Mouse (Mus musculus) embryonic facial prominence, embryonic 13.5 days (tissue): ENCODE data around the gene Rxfp4. TPM values are rescaled to one million over a fixed set of nuclear protein-coding genes. Genes with fewer than 3 reads are reported as not detected.

Experiments
- ATAC-seq: fragments of 200-750 bp; cut with Nextera tagmentation; 2 replicates; pipeline ENCODE4 v1.8.0; 2017; ENCODE audit warnings: low read depth; ENCODE audit not compliant: insufficient number of reproducible peaks, insufficient read depth, low FRiP score, low TSS enrichment
- H3K27ac ChIP-seq: fragments of 300-500 bp; sonication (generic); 2 replicates; pipeline ENCODE4 v1.5.1; 2015; ENCODE audit warnings: moderate library complexity, mild to moderate bottlenecking, inconsistent platforms
- H3K27me3 ChIP-seq: fragments of 300-500 bp; sonication (generic); 2 replicates; pipeline ENCODE4 v1.6.1; 2015; ENCODE audit warnings: mild to moderate bottlenecking, inconsistent platforms
- H3K36me3 ChIP-seq: fragments of 300-500 bp; sonication (generic); 2 replicates; pipeline ENCODE4 v1.6.1; 2015; ENCODE audit warnings: mild to moderate bottlenecking, inconsistent platforms
- H3K4me1 ChIP-seq: fragments of 300-500 bp; sonication (generic); 2 replicates; pipeline ENCODE4 v1.6.1; 2015; ENCODE audit warnings: inconsistent platforms
- H3K4me2 ChIP-seq: fragments of 300-500 bp; sonication (generic); 2 replicates; pipeline ENCODE4 v1.6.1; 2015; ENCODE audit warnings: moderate library complexity, mild to moderate bottlenecking, inconsistent platforms
- H3K4me3 ChIP-seq: fragments of 300-500 bp; sonication (generic); 2 replicates; pipeline ENCODE4 v1.5.1; 2015; ENCODE audit warnings: mild to moderate bottlenecking, inconsistent platforms
- H3K9ac ChIP-seq: fragments of 300-500 bp; sonication (generic); 2 replicates; pipeline ENCODE4 v1.6.1; 2015; ENCODE audit warnings: mild to moderate bottlenecking, inconsistent platforms
- H3K9me3 ChIP-seq: fragments of 300-500 bp; sonication (generic); 2 replicates; pipeline ENCODE4 v1.6.1; 2016; ENCODE audit warnings: inconsistent platforms
- WGBS: fragments of 180-500 bp; shearing (Covaris S2); methylation state at CpG from one replicate; pipeline ENCODE4 v1.1.7; 2015; ENCODE audit warnings: mixed read lengths; 5-methylcytosine and 5-hydroxymethylcytosine counted together
- polyA plus RNA-seq: library from polyadenylated mRNA; unstranded; fragments of >200 nt; fragmentation: Nextera tagmentation; extraction: Ambion mirVana; gene quantifications from 2 replicates; pipeline ENCODE4 v1.2.1, GENCODE M21; 2015

Rxfp4 gene
- polyA plus RNA-seq, 1 experiment from 2014 or later: not detected

DNA sequence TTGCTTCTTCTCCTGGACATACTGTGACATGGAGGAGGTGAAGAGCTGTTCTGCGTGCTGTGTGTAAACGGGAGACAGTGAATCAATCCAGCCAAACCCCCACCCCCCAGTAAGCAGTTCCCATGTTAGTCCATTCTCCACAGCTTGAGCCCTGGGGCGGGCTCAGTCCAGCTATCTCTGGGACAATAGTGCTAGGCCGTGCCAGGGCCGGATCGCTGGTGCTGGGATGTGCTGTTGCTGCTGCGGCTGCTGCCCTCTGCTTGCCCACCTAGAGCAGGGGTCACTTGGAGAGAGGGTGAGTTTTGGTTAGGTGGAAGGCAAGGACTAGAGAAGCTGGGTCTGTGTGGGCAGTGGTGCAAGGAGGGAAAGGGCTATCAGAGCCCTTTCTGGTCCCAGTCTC is 26.6 kb downstream of the Rxfp4 start:
- H3K27me3 ChIP-seq: no peaks in the 10 kb centered on the region
- ATAC-seq: no peak
- peaks cover 50% of the 10 kb centered on the region for H3K36me3 ChIP-seq
- WGBS: 79% methylated on average over 7 of the region's 7 CpGs
- no peaks in the 10 kb centered on the region for H3K9me3 ChIP-seq
- H3K4me1 ChIP-seq: peaks cover 40% of the 10 kb centered on the region
- 0 out of 2 replicates have a peak overlapping the region, but pooled peaks have one; percentile 37 for H3K9ac ChIP-seq
- peak overlapping the region; percentile 12; the same call in 1 of the 2 replicates for H3K27ac ChIP-seq
- no peak overlapping the region for H3K4me2 ChIP-seq
- no peak overlapping the region for H3K4me3 ChIP-seq

DNA sequence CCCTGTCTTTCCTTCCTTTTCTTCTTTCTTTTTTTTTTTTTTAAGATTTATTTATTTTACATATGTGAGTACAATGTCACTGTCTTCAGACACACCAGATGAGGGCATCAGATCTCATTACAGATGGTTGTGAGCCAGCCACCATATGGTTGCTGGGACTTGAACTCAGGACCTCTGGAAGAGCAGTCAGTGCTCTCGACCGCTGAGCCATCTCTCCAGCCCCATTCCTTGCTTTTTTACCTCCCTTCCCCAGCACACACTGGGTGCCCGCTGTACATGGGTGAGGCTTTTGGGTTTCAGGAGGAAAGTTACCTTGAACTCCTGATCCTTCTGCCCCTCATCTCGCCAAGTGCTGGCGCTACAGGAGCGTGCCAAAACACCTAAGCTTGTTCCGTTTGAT is 27.4 kb downstream of the Rxfp4 start:
- Histone ChIP-seq H3K9ac (peak overlapping the region; percentile 97; the same call in 1 of the 2 replicates), H3K27ac (no peak overlapping the region), H3K4me3 (no peak overlapping the region), H3K4me1 (peaks cover 43% of the 10 kb centered on the region), H3K27me3 (no peaks in the 10 kb centered on the region), H3K36me3 (peaks cover 42% of the 10 kb centered on the region), H3K4me2 (no peak overlapping the region), H3K9me3 (no peaks in the 10 kb centered on the region)
- WGBS: 93% methylated on average over 7 of the region's 7 CpGs
- no peak for ATAC-seq

- peak overlapping the region; percentile 97 for H3K9ac ChIP-seq
- peaks cover 36% of the 10 kb centered on the region for H3K36me3 ChIP-seq
- peaks cover 48% of the 10 kb centered on the region for H3K4me1 ChIP-seq
- H3K27me3 ChIP-seq: no peaks in the 10 kb centered on the region
- WGBS: 55% methylated on average over 2 of the region's 2 CpGs
- no peak for ATAC-seq
- H3K4me3 ChIP-seq: peak overlapping the region; percentile 96
- H3K4me2 ChIP-seq: peak overlapping the region; percentile 91
- peak overlapping the region; percentile 57 for H3K27ac ChIP-seq
- H3K9me3 ChIP-seq: no peaks in the 10 kb centered on the region
Measured at GRCm38 (mm10) chr3:88624951-88625350, 28.0 kb downstream of the Rxfp4 start.

DNA sequence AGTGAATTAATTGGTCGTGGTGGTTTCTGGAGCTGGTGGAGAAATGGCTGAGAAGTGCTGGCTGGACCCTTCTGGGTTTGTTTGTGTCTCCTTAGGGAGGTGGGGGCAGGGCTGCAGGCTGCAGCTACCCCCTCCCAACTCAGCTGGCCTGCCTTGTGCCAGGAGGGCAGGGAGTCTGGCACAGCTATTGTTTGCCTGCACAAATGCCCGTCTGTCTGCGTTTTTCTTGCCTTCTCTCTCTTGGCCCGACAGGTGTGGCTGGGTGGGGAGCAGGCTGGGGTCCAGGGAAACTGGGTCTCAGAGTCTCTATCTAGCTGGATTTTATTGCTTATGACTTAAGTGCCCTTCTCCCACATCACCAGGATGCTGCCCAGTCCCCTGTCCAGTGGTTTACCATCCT is 28.6 kb downstream of the Rxfp4 start:
- H3K36me3 ChIP-seq: peaks cover 30% of the 10 kb centered on the region
- H3K9ac ChIP-seq: peak overlapping the region; percentile 97
- no peaks in the 10 kb centered on the region for H3K9me3 ChIP-seq
- no peaks in the 10 kb centered on the region for H3K27me3 ChIP-seq
- peaks cover 53% of the 10 kb centered on the region for H3K4me1 ChIP-seq
- WGBS: 44% methylated on average over 4 of the region's 4 CpGs
- H3K27ac ChIP-seq: peak overlapping the region; percentile 57
- H3K4me3 ChIP-seq: peak overlapping the region; percentile 96
- ATAC-seq: no peak
- H3K4me2 ChIP-seq: peak overlapping the region; percentile 91

GRCm38 (mm10) chr3:88623346-88624135 is 29.4 kb downstream of the Rxfp4 start:
- Histone ChIP-seq H3K27me3 (no peaks in the 10 kb centered on the region), H3K9me3 (no peaks in the 10 kb centered on the region), H3K36me3 (peaks cover 23% of the 10 kb centered on the region), H3K4me3 (peak overlapping the region; percentile 96), H3K4me1 (peaks cover 53% of the 10 kb centered on the region), H3K4me2 (peak overlapping the region; percentile 91), H3K9ac (peak overlapping the region; percentile 97), H3K27ac (peak overlapping the region; percentile 98)
- no peak for ATAC-seq
- 3% methylated on average over 15 of the region's 15 CpGs for WGBS

GRCm38 (mm10) chr3:88622941-88623345 is 30.0 kb downstream of the Rxfp4 start:
- Histone ChIP-seq H3K4me2 (peak overlapping the region; percentile 91), H3K9me3 (no peaks in the 10 kb centered on the region), H3K4me1 (peaks cover 56% of the 10 kb centered on the region), H3K27ac (peak overlapping the region; percentile 98), H3K4me3 (peak overlapping the region; percentile 96), H3K27me3 (no peaks in the 10 kb centered on the region), H3K9ac (peak overlapping the region; percentile 97), H3K36me3 (peaks cover 21% of the 10 kb centered on the region)
- ATAC-seq: no peak
- 0% methylated on average over 6 of the region's 6 CpGs for WGBS

- H3K9me3 ChIP-seq: no peaks in the 10 kb centered on the region
- H3K27me3 ChIP-seq: no peaks in the 10 kb centered on the region
- H3K36me3 ChIP-seq: peaks cover 21% of the 10 kb centered on the region
- H3K9ac ChIP-seq: peak overlapping the region; percentile 97
- H3K27ac ChIP-seq: peak overlapping the region; percentile 98
- peak overlapping the region; percentile 91 for H3K4me2 ChIP-seq
- WGBS: under 1% methylated on average over 24 of the region's 24 CpGs
- peak overlapping the region; percentile 96 for H3K4me3 ChIP-seq
- ATAC-seq: no peak
- H3K4me1 ChIP-seq: peaks cover 53% of the 10 kb centered on the region
Measured at GRCm38 (mm10) chr3:88622113-88622940, 30.6 kb downstream of the Rxfp4 start.

GRCm38 (mm10) chr3:88621537-88622112 is 31.3 kb downstream of the Rxfp4 start:
- Histone ChIP-seq H3K9ac (peak overlapping the region; percentile 97), H3K9me3 (no peaks in the 10 kb centered on the region), H3K4me1 (peaks cover 52% of the 10 kb centered on the region), H3K4me3 (peak overlapping the region; percentile 96), H3K4me2 (peak overlapping the region; percentile 91), H3K36me3 (peaks cover 17% of the 10 kb centered on the region), H3K27me3 (no peaks in the 10 kb centered on the region), H3K27ac (peak overlapping the region; percentile 98)
- ATAC-seq: no peak; the same call in none of the 2 replicates
- WGBS: 0% methylated on average over 36 of the region's 36 CpGs

- H3K4me3 ChIP-seq: peak overlapping the region; percentile 96
- WGBS: under 1% methylated on average over 63 of the region's 64 CpGs
- H3K9me3 ChIP-seq: no peaks in the 10 kb centered on the region
- peak; percentile 41 for ATAC-seq
- peaks cover 12% of the 10 kb centered on the region; the same call in 1 of the 2 replicates for H3K36me3 ChIP-seq
- peak overlapping the region; percentile 98 for H3K27ac ChIP-seq
- peaks cover 52% of the 10 kb centered on the region for H3K4me1 ChIP-seq
- H3K27me3 ChIP-seq: no peaks in the 10 kb centered on the region
- H3K4me2 ChIP-seq: peak overlapping the region; percentile 91
- H3K9ac ChIP-seq: peak overlapping the region; percentile 97
Measured at GRCm38 (mm10) chr3:88620992-88621536, 31.9 kb downstream of the Rxfp4 start.

DNA sequence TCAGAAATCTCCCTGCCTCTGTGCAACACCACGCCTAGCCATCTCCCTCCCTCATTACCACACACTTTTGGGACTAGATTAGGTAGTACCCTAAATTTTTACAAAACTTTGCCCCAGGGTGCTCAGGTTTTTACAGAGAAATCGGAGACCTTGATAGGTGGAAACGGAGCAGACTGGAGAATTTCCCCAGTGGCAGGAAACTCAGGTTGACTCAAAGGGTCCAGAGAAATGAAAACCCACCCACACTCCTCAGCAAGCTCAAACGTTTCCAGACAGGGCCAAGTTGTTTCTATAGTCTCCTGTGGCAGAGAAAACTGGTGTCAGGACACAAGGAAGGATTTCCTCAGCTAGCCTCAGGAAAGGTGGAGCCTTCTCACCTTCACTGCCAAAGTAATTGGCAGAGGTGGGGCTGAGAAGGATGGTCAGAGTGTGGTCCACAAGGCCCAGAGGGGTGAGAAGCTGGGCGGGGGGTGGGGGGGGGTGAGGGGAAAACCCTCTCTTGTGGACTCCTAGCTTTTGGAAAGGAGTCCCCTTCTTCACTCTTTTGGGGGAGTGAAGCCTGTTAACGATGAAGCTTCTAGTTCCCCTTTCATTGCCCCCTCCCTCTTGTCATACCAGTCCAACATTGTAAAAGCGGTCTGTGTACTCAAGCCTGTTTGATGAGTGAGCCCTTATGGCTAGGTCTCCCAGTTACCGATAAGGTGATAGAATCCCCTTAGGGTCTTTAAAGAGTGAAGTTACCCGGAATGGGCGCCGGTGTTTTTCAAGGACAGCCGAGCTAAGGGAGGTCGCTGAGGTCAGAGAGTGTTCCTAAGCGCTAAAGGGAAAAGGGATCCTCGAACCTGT is 32.6 kb downstream of the Rxfp4 start:
- Histone ChIP-seq H3K4me2 (peak overlapping the region; percentile 91), H3K27ac (peak overlapping the region; percentile 98), H3K4me3 (peak overlapping the region; percentile 96), H3K9me3 (no peaks in the 10 kb centered on the region), H3K27me3 (no peaks in the 10 kb centered on the region), H3K9ac (peak overlapping the region; percentile 97), H3K36me3 (peaks cover 6% of the 10 kb centered on the region; the same call in 1 of the 2 replicates), H3K4me1 (peaks cover 54% of the 10 kb centered on the region)
- WGBS: 9% methylated on average over 15 of the region's 15 CpGs
- no peak for ATAC-seq
